Mouse (Mus musculus) frontal cortex, adult (tissue): ENCODE measurements at regions not wholly inside any gene's neighbourhood (a gene's known extent, or its start where the extent isn't known, plus 50 kb on each side); places are given as distances from the start of the nearest gene placed in this dataset.

Experiments used
- ATAC-seq: cut with Nextera tagmentation; 2 replicates; pipeline ENCODE4 v1.9.2; 2017; ENCODE audit warnings: mild to moderate bottlenecking, moderate library complexity, mixed read lengths; ENCODE audit not compliant: low TSS enrichment

- ATAC-seq, result no peak
Measured at GRCm38 (mm10) chr17:84074000-84074782, 113.6 kb downstream of the Zfp36l2 start.

- no peak for ATAC-seq
Measured at GRCm38 (mm10) chr17:84072426-84073030, 115.2 kb downstream of the Zfp36l2 start.

- ATAC-seq, result no peak
Measured at GRCm38 (mm10) chr17:84071855-84072254, 115.9 kb downstream of the Zfp36l2 start.

- no peak for ATAC-seq
Measured at GRCm38 (mm10) chr17:84070596-84070995, 117.2 kb downstream of the Zfp36l2 start.

- ATAC-seq, result no peak
Measured at GRCm38 (mm10) chr17:84067102-84067501, 120.6 kb downstream of the Zfp36l2 start.

- ATAC-seq, result no peak
Measured at GRCm38 (mm10) chr17:84063791-84064190, 124.0 kb downstream of the Zfp36l2 start.

GRCm38 (mm10) chr17:84061621-84062020 is 126.1 kb downstream of the Zfp36l2 start:
- no peak for ATAC-seq

GRCm38 (mm10) chr17:84056469-84056868 is 131.3 kb downstream of the Zfp36l2 start:
- no peak for ATAC-seq

GRCm38 (mm10) chr17:84052437-84052836 is 135.3 kb downstream of the Zfp36l2 start:
- no peak for ATAC-seq

GRCm38 (mm10) chr17:84051212-84051611 is 136.5 kb downstream of the Zfp36l2 start:
- no peak for ATAC-seq

GRCm38 (mm10) chr17:84048533-84048932 is 139.2 kb downstream of the Zfp36l2 start:
- peak; percentile 41; the same call in 1 of the 2 replicates for ATAC-seq

GRCm38 (mm10) chr17:84047520-84047919 is 140.2 kb downstream of the Zfp36l2 start:
- no peak for ATAC-seq

- no peak for ATAC-seq
Measured at GRCm38 (mm10) chr17:84045812-84046211, 141.9 kb downstream of the Zfp36l2 start.

- ATAC-seq, result no peak
Measured at GRCm38 (mm10) chr17:84044472-84044936, 143.2 kb downstream of the Zfp36l2 start.

GRCm38 (mm10) chr17:84043102-84043501 is 144.6 kb downstream of the Zfp36l2 start:
- no peak for ATAC-seq

- no peak for ATAC-seq
Measured at GRCm38 (mm10) chr17:84039444-84039843, 148.3 kb downstream of the Zfp36l2 start.

GRCm38 (mm10) chr17:84037580-84038304 is 150.0 kb downstream of the Zfp36l2 start:
- no peak for ATAC-seq

GRCm38 (mm10) chr17:84036056-84036455 is 151.7 kb downstream of the Zfp36l2 start:
- no peak for ATAC-seq

- ATAC-seq, result no peak
Measured at GRCm38 (mm10) chr17:84034801-84035200, 152.9 kb downstream of the Zfp36l2 start.

- no peak for ATAC-seq
Measured at GRCm38 (mm10) chr17:84032441-84032840, 155.3 kb downstream of the Zfp36l2 start.

GRCm38 (mm10) chr17:84031833-84032232 is 155.9 kb downstream of the Zfp36l2 start:
- no peak for ATAC-seq

- no peak for ATAC-seq
Measured at GRCm38 (mm10) chr17:84031381-84031780, 156.4 kb downstream of the Zfp36l2 start.

- no peak for ATAC-seq
Measured at GRCm38 (mm10) chr17:84030699-84031098, 157.0 kb downstream of the Zfp36l2 start.
